Mouse (Mus musculus): ENCODE results near the gene Raph1.

The Raph1 gene

GRCm38 (mm10) chr1:60566631-60567311, at the start of gene Raph1:
Gene Raph1, minus strand, starts transcription at chr1:60567104.
- in situ Hi-C loops (cut with MboI) = no loop called here

DNA sequence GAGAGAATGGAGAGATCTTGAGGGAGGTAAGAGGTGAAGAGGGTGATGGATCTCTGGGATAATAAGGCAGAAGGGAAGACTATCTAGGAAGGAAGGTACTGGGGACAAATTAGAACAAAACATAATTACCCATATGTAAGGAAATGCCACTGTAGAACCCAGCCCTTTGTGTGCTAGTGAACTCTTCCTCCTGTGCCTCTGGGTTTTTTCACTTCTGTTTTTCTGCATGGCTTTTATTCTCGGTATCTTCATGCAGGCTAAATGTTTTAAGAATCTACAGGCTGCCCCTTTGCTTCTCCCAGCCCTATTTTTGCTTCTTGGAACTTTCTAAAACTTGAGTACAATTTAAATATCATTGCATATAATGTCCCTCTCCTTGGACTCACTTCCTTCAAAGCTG, 48.8 kb upstream of the Raph1 start:
- in situ Hi-C loops (cut with MboI) = no loop called here

- in situ Hi-C loops (cut with MboI) = no loop called here
These were observed 48.0 kb upstream of the Raph1 start for GRCm38 (mm10) chr1:60614902-60615301.

DNA sequence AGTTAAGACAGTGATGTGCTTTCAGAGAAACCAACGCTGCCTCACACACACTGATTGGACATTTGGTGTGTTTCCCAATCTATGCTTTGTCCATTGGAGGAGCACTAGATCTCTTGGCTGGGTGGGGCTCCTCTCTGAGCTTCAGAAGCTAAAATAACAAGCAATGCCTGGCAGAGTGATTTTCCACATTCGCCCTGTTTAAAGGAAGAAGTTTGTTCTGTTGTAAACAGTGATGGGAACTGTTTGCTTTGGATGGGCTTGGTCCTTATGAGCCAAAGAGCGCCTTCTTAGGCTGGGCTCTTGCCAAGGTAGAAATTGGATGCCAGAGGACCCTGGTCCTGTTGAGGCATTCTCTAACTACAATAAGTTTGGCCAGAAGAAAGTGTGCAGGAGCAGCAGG, 45.1 kb upstream of the Raph1 start:
- in situ Hi-C loops (cut with MboI) = no loop called here

DNA sequence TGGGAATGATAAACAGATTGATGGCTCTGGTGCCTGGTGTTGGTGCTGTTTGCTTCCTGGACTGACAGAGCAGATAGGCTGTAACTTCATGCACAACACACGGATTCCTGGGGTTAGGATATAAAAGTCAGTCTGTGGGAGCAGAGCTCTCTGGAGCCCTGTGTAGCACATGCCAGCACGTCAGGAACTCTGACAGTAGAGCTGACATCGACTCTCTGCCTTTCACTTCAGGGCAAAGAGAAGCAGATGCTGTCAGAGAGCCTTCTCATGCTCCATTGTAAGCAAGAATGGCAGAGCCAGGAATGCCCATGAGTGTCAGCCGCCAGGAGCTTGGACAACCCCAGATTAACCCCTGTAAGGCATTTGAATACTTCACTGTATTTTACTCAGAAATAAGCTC, 43.7 kb upstream of the Raph1 start:
- in situ Hi-C loops (cut with MboI) = no loop called here

- in situ Hi-C loops (cut with MboI) = no loop called here
These were observed 42.3 kb upstream of the Raph1 start for GRCm38 (mm10) chr1:60609011-60609775.

DNA sequence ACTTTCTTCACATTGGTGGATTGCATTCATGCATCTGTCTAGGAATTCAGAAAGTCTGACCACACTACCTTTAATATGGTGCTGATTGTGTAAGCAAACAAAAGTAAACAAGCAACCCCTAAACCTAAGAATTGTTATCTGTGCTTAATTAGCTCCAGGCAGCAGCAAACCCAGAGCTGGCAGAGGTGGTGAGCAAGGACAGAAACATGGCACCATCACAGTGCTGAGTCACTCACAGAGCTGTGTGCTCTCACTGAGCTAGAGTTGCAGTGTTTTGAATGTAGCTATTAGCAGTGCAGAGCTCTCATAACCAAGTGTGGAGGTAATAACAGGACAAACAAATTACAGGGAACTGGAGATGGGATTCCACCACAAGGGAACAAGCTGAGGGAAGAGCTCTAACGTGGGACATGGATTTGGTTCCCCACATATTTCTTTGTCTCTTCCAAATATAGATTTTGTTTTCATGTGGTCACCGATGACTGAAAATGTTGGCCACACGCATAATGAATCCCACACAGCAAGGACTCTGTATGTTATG, 37.6 kb upstream of the Raph1 start:
- in situ Hi-C loops (cut with MboI) = no loop called here

- in situ Hi-C loops (cut with MboI) = no loop called here
These were observed 33.8 kb upstream of the Raph1 start for GRCm38 (mm10) chr1:60600682-60601081.

DNA sequence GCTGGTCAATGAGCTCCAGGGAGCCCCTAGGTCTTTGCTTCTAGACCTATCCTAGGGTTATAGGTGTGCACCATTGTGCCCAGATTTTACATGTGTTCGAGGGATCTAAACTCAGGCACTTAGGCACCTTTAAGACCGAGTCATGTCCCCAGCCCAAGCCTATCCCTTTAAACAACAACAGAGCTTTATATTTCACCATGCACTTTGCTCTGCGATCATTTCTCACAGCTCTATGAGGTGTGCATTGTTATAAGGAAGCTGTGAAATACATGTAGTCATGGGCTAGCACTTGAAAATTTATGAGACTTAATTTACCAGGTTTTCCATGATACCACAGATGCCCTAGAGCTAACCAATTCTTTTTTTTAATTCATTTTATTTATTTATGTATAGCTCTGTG, 33.0 kb upstream of the Raph1 start:
- in situ Hi-C loops (cut with MboI) = no loop called here

DNA sequence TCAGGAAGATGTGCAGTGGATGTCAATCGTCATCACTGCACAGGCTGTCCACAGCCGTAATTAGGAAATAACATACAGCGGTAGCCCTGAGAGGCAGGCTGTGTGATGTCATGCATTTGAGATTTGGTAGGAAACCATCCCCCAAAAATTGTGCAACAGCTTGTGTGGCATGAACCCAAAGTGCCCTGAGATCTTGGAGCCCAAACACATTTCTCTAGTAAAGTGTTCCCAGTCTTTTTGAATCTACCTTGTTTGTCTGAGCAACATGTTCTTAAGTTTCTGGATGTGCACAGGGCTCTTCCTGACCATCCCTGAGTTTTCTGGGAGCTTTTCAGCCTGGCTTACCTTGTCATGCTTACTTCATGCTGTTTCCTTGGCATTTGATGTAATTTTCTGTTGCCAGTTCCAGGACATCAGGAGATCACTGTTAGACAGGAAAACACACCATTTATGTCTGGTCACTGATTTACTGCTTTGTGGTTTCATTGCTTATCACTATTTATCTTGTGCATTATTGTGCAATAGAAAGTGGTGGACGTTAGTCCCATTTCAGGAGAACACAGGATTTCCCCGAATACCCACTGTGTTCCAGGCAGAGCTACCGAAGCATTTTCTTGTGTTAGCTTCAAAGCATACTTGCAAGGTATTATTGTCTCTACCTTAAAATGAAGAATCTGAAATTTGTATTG, 32.3 kb upstream of the Raph1 start:
- in situ Hi-C loops (cut with MboI) = no loop called here

- in situ Hi-C loops (cut with MboI) = no loop called here
These were observed 29.7 kb upstream of the Raph1 start for GRCm38 (mm10) chr1:60596386-60597320.

DNA sequence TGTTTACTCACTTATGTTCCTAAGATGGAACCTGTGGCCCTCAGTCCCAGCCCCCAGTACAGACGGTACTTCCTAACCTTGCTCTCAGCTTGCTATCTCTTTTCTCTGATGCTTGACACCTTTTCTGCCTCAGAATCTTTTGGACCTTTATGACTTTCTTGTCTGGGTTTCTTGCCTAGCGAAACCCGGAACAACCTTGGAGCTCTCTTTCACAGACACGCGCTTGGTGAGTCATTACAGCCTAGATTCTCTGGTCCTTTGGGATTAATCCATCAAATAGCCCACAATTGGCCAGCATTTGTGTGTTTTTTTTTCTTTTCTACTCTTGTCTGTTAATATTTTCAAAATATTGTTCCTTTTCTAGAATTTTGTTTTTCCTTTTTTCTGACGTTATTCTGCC, 26.2 kb upstream of the Raph1 start:
- in situ Hi-C loops (cut with MboI) = no loop called here

- in situ Hi-C loops (cut with MboI) = no loop called here
These were observed 22.2 kb upstream of the Raph1 start for GRCm38 (mm10) chr1:60588887-60589629.

DNA sequence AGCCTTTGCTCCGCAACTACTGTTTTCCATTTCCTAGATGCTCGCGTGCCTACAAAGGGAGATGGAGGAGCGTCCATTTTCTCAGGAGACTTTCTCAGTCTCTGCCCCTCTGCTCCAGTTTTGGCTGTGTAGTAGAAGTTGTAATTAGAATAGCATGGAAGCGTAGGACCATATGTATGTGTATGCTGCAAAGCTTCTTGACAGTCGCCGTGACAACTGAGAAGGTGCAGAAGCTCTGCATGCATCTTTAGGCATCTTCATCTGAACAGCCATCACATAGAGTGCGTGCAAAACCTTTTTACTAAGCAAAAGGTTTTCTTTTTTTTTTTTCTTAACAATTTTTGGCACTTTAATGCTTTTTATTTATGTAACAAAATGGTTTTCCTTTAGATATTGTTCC, 14.1 kb upstream of the Raph1 start:
- in situ Hi-C loops (cut with MboI) = no loop called here

GRCm38 (mm10) chr1:60579886-60580285, 13.0 kb upstream of the Raph1 start:
- in situ Hi-C loops (cut with MboI) = no loop called here

GRCm38 (mm10) chr1:60572699-60573098, 5.8 kb upstream of the Raph1 start:
- in situ Hi-C loops (cut with MboI) = no loop called here

DNA sequence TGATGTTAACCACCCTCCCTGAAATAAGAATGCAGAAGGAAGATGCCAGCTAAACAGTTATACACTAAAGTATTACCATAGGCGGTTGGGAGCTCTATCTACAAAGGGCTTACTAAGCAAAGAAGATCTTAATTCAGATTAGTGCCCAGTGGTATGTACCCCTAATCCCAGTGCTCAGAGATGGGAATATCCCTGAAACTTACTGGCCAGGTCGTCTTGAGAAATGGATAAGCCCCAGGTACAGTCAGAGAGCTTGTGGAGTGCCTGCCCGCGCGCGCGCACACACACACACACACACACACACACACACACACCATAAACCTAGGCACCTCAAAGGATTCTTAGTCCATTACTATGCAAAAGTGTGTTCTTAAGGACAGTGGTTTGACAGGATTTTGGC, 2.8 kb upstream of the Raph1 start:
- in situ Hi-C loops (cut with MboI) = no loop called here

GRCm38 (mm10) chr1:60569210-60569609, 2.3 kb upstream of the Raph1 start:
- in situ Hi-C loops (cut with MboI) = no loop called here

- in situ Hi-C loops (cut with MboI) = no loop called here
These were observed 417 bp upstream of the Raph1 start for GRCm38 (mm10) chr1:60567321-60567720.

DNA sequence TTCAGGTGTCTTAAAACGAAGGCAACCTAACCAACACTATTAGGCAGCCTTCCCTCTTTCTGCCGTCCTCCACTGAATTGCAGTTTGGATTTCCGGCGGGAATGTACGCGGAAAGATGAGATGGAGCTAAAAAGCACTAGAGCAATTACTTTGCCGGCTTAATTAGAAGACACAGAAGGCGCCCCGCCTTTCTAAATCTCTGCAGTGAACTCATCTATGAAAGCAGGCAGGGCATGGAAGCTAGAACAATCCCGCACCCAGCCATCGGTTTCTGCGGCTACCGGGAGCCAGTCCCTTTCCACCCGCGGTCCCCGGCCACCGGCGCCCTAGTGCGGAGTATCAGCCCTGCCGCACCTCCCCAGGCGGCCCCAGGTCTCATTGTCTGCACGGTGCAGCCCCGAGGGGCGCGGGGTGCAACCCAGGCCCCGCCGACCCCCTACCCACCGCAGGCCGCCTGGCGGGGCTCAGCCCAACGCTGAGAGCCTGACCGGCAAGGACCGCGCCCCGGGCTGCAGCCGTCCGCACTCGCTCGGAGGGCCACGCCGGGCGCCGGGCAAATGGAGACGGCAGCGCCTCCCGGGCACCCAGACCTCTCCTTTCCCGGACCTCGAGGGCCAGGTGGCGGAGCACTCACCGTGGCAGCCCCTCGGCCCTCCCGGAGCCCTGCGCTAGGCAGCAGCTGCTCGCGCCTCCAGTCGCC, 823 bp downstream of the Raph1 start:
- in situ Hi-C loops (cut with MboI) = no loop called here

All from mature B cell (primary cell).